Mouse (Mus musculus) spleen, embryonic (tissue): ENCODE data around the gene Aspdh.

Experiments
- CTCF ChIA-PET: fragments of 350-600 bp; sonication (Branson Sonifier 250); formaldehyde crosslinking; loops from one replicate; lab custom pipeline; 2022; lab: Charles Lee

Gene Aspdh

DNA sequence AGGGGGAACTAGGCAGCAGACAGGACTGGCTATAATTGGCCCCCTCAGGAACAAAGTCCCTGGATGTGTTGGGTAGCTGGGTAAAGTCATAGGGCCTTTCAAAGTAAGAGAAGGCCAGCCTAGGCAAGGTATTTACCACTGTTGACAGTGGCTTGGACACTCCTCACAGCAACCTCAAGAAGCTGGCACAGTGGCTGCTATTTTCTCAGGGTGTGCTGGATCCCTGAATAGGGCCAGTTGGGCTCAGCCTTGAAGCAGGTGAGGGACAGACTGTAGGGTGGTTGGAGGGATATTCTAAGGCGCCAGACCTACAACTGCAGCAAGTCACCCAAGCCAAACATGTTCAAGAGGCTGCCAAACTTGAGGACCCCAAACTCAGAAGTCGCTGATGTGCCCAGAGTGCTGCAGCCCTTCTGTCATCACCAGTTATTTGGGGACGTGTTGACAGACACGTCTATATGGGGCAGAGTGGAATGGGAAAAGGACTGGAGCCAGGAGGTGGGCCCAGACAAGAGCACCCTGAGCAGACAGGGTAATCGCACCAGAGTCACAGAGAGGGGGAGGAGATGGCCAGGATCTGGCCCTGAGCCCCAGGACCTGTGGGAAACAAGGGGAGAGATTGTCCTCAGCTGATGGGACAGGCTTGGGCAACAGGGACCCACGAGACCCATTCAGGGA, 6.8 kb downstream of the Aspdh start:
- CTCF ChIA-PET: interaction anchor here (0.6 kb wide), 3 partner anchors 35 to 53 kb away, joined by 3 to 4 read pairs (median 3); no protein-coding TSS in a partner anchor

DNA sequence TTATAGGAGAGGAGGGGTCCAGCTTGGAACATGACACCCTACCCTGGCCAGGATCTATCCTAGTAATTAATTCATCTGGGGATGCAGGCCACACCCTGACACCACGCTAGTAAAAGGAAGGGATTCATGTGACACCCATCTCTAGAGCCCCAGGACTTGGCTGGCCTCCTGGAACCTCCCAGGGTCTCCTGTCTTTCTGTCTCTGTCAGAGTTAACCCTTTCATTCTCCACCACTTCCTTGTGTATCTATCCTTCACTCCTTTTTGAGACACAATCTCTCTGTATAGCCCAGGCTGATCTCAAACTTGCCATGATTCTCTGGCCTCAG, 7.3 kb downstream of the Aspdh start:
- CTCF ChIA-PET: interaction anchor here (0.6 kb wide), 1 partner anchor 35 kb away, joined by 3 read pairs; no protein-coding TSS in a partner anchor

DNA sequence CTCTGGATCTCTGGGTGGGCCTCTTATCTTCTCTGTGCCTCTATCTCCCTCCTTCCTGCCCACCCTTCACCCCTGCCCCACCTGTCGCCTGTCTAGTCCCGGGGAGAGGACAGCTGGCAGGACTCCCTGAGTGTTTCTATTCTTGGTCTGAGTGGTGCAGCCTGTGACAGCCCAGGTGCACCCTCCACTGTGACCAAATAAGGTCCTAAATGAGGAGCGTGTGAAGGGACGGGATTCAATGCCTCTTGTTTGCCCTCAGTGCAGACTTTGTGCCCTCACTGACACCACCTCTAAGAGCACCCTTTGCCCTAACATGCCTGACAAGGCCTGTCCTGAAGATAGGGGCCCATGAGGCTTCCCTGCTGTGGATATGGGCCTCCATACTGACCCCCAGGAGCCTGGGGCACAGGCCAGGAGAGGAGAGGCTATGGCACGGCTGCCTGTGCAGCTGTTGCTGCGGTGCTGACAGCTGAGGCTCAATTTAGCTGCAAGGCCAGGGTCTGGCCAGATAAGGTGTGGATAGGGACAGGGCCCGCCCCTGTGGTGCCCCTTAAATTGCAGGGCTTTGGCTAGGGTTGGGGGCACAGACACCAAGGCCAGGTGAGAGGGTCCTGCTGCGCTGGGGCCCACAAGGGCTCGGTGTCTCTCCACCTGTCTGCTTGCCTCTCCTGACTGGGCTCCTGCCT, 7.9 kb downstream of the Aspdh start:
- CTCF ChIA-PET: interaction anchor here (0.6 kb wide), 1 partner anchor 36 kb away, joined by 3 read pairs; no protein-coding TSS in a partner anchor

DNA sequence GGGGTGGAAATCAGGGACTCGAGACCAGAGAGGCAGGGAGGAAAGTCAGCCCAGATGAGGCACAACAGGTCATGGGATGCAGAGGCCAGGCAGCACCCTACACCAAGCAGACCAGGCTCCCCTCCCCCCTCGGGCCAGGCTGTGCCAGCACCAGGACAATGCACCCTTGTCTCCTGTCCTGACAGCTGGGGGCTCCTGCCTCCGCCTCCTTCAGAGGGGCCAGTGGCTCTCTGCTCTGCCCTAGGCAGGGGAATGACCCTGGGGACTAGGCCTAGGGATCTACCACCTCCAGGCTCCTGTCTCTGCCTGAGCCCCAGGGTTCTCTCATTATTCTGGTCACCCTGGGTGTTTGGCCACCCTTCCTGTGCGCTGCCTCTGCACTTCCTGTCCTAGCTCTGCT, 9.2 kb downstream of the Aspdh start:
- CTCF ChIA-PET: interaction anchor here (0.6 to 0.9 kb wide), 2 partner anchors 23 to 44 kb away, joined by 7 to 11 read pairs; no protein-coding TSS in a partner anchor

DNA sequence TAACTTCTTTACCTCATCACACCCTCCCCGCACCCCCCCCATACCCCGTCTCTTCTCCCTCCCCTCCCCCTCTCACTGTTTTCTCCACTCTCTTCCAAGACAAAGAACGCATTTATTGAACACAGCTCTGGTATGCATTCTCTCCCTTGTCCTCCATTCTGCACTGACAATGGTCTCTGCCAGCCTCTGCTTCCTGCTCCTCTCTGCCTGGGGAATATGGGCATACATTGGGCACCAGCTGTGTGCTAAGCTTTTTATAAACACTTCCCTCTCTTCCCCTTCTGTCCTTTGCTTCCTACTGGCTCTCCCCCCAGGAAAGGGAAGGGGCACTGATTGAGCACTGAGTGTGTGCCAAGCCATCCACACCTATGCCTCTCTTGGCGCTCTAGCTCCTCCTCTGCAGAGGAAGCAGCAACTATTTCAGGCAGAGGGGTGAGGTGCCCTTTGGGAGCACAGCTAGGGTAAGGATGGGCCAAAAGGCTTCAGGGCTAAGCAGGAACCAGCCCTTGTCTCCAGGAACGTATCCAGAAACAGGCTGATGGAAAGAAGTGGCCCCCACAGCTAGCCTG, 9.9 kb downstream of the Aspdh start:
- CTCF ChIA-PET: interaction anchor here (0.6 to 0.9 kb wide), 2 partner anchors 24 to 45 kb away, joined by 7 to 11 read pairs; no protein-coding TSS in a partner anchor

DNA sequence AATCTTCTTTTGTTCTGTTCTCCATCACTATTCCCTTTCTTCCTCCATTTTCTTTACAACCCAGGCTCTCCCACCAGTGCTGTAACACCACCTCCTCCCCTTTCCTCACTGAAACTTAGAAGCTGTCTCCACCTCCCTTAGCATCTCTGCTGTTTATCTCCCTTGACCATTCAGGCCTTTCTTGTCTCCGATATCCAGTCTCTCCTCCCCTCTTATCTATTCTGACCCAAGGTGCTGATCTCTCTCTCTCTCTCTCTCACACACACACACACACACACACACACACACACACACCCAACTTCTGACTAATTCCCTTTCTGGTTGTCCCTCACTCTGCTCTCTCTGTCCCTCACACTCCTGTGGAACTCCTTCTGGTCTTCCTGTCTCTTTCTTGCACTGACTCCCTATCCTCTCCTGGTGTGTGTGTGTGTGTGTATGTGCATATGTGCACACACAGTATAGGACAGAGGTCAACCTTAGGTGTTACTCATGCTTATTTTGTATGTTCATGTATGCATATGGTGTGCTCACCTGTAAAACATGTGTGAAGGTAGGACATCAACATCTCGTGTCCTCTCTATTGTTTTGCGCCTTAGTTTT, 17.7 kb downstream of the Aspdh start:
- CTCF ChIA-PET: no interaction called here

DNA sequence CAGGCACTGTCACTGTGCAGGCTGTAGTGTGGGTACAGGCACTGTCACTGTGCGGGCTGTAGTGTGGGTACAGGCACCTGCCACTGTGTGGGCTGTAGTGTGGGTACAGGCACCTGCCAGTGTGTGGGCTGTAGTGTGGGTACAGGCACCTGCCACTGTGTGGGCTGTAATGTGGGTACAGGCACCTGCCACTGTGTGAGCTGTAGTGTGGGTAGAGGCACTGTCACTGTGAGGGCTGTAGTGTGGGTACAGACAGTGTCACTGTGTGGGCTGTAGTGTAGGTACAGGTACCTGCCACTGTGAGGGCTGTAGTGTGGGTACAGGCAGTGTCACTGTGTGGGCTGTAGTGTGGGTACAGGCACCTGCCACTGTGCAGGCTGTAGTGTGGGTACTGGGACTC, 18.9 kb downstream of the Aspdh start:
- CTCF ChIA-PET: interaction anchor here (0.8 kb wide), 1 partner anchor 1457 kb away, joined by 15 read pairs; no protein-coding TSS in a partner anchor

DNA sequence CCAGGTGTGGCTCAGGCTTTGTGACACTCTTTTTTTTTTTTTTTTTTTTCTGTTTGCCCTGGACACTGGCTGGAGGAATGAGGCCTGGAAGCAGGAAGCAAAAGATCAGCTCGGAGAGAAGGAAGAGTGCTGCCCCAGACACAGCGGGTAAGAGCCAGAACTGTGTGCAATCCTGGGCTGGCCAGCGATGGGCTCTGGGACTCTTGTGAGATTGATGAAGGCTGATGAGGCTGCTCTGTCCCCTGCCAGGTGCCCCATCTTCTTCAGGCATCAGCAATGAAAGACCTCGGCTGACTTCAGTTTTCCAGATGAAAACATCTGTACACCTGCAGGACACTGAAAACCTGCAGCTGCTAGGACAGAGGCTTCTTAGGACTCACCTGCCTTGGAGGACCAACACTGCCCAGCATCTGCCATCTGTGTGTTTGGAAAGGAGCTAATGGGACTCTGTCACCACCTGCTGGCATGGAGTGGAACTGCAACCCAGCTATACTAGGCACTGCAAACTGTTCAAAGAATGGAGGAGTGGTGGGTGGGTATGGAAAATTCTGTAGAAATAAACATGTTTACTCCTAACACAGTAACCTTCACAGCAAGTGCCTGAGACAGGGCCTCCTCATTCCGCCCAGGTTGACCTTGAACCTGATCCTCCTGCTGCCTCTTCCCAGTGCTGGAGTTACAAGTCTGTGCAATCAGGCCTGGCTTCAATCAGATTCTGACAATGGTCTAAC, 19.8 kb downstream of the Aspdh start:
- CTCF ChIA-PET: interaction anchor here (0.6 to 0.7 kb wide), 3 partner anchors 89 to 226 kb away, joined by 3 to 6 read pairs (median 5); partner anchors contain the start of gene 1700008O03Rik

DNA sequence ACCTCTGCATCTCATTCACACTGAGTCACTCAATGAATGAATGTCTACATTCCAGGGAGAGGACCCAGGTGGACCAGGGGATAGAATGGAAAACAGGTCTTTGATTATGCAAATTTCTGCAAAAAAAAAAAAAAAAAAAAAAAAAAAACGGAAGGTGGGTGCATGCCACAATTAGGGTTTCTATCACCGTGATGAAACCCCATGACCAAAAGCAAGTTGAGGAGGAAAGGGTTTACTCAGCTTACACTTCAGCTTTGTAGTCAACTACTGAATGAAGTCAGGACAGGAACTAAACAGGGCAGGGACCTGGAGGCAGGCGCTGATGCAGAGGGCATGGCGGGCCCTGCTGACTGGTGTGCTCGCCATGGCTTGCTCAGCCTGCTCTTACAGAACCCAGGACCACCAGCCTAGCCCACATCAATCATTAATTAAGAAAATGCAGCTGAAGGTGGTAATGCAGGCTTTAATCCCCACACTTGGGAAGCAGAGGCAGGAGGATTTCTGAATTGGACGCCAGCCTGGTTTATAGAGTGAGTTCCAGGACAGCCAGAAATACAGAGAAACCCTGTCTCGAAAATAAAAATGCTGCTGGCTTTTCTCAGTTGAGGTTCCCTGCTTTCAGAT, 20.5 kb downstream of the Aspdh start:
- CTCF ChIA-PET: no interaction called here

DNA sequence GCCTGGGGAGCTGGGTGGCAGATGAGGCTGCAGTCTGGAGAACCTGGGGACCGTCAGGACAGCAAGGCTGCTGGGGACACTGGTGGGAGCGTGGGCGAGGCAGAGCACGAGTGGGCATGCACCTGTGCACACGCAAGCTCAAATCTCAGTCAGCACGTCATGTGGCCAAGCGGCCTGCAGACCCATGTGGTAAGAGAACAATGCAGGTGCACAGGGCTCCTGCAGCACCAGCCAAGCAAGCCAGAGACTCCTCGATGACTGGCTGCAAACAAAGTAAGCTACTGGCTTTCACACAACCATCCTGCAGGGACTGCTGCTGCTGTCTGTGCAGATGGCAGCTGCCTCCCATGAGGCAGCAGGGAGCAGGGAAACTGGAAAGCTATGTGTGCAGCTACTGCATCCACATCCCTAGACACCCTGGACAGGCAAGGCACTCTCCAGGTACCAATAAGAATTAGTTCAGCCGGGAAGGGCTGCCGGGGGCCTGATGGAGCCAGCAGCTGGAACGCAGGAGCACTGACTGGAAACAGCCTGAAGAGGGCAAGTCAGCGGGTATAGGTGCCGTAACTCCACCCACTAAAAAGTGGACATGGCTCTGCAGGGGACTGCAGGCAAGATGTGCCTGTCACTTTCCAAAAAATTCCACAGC, 21.9 kb downstream of the Aspdh start:
- CTCF ChIA-PET: no interaction called here

DNA sequence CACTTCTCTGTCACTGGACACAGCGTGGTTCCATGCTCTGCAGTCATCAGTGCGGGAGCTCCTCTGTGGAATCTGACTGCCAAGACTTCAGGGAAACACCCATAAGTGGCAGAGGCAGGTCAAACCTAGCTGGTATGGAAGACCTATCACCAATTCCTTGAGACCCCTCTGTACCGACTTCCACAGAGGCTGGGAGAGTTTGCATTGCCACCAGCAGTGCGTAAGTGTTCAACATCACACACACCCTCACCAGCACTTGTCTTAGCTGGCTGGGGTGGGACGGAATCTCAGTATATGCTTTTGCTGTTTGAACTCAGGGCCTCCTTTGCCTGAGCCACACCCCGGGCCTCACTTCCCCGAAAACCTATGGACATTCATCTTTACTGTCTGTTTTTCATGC, 22.7 kb downstream of the Aspdh start:
- CTCF ChIA-PET: interaction anchor here (0.5 to 0.6 kb wide), 2 partner anchors 14 to 131 kb away, joined by 5 to 6 read pairs; no protein-coding TSS in a partner anchor

DNA sequence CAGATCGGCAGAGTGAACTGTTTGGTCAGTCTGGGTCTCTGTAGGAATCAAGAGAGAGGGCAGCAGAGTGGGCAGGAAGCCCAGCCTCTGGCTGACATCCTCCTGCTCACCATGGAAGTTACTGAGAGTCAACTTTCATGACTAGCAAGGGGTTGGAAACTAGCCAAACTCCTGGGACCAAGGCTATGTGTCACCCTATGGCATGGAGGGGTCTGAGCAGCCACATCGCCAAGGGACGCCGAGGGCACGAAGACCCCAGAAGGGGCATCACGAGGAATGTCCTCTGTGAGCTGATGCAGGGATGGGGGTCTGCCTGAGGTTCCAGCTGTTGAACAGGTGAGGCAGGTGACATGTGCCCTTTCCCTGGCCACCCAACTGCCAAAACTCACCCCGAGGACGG, 23.4 kb downstream of the Aspdh start:
- CTCF ChIA-PET: no interaction called here

DNA sequence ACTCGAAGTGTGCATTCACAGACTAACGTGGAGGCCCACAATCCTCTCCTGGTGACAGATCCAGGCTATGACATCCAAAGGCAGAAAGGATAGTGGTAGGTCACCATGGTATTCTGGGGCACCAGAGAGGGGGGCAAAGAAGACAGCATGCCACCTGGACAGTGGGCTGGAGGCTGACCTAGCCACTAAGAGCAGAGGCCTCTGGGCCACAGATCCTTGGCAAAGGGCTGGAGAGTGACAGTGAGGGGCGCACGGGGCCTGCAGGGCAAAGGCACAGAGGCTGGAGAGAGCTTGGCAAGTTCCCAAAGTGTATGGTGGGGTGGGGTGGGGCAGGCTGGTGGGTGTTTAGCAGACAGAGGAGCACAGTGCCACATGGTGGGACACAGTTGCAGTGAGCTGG, 25.1 kb downstream of the Aspdh start:
- CTCF ChIA-PET: interaction anchor here (0.6 kb wide), 1 partner anchor 11 kb away, joined by 14 read pairs; no protein-coding TSS in a partner anchor

DNA sequence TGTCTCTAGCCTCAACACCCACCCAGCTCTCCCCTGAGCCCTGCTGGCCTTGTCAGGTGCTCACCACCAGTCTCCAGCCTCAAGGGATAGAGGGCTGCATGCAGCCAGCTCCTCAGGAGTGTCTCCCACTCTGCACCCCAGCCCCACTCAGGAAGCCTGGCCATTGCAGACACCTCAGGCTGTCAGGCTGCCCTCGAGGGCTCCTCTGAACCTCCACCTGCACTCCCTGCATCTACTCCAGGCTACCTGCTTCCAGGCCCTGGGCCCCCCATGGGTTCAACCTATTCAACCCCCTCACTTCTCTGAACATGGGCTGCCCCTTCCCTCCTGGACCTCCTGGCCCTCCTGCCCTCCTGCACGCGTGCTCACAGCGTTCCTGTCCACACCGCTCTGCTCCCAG, 26.2 kb downstream of the Aspdh start:
- CTCF ChIA-PET: no interaction called here

DNA sequence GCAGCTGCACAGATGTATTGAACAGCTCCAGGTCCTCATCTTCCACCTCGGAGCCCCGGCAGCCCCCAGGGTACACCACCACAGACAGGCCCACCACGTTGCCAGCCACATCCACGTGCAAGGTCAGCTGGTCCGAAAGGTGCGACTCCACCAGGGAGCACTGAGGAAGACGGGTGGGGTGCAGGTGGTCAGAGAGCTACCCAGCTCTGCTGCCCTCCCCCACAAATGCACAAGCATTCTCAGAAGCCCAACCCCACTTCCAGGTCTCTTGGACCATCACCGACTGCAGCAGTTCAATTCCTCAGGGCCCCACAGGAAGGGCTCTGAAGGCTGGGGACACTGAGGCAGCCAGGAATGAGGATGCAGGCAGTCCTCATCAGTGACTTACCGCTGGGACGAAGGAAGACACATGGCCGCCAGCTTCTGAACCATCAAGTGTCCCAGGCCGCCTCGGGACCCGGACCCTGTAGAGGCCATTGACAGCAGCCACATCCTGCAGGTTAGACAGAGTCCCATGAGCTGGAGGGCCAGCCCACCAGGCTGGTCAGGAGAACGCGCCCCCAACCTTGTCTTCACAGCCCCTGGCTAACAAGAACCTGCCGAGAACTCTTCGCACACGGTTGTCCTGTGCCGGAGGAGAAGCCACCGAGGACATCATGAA, 27.1 kb downstream of the Aspdh start:
- CTCF ChIA-PET: interaction anchor here (0.6 kb wide), 1 partner anchor 13 kb away, joined by 3 read pairs; no protein-coding TSS in a partner anchor

DNA sequence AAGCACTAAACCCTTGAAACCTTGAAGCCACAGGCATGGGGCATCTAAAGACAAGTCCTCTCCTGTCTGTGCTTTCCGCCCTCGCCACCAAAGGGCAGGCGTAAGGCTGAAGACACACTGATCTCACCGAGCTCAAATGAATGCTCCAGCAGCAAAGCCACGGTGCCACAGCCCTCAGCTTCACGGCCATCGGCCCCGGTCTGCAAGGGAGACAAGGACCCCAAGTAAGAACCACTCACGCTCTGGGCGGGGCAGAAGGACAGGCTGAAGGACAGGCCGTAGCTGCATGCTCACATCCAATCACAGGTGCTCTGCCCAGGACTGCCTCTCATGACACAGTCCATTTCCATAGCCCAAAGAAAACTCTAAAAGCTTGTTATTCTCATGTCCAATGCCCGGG, 29.5 kb downstream of the Aspdh start:
- CTCF ChIA-PET: interaction anchor here (0.9 kb wide), 1 partner anchor 60 kb away, joined by 3 read pairs; no protein-coding TSS in a partner anchor

DNA sequence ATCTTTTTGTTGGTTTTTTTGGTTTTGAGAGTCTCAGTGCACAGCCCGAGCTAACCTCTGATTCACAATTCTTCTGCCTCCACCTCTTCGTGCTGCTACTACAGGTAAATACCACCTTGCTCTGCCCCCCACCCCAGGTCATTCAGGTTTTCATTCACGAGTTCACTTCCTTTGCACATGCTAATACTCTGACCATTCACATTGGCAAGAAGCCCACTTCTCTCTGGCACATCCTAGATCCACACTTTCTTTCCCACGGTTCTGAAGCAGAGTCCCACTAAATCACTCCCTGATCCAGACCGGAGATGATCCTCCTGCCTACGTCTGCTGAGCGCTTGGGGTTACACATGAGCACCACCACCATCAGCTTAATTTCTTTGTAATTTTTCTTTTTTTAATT, 29.9 kb downstream of the Aspdh start:
- CTCF ChIA-PET: no interaction called here

DNA sequence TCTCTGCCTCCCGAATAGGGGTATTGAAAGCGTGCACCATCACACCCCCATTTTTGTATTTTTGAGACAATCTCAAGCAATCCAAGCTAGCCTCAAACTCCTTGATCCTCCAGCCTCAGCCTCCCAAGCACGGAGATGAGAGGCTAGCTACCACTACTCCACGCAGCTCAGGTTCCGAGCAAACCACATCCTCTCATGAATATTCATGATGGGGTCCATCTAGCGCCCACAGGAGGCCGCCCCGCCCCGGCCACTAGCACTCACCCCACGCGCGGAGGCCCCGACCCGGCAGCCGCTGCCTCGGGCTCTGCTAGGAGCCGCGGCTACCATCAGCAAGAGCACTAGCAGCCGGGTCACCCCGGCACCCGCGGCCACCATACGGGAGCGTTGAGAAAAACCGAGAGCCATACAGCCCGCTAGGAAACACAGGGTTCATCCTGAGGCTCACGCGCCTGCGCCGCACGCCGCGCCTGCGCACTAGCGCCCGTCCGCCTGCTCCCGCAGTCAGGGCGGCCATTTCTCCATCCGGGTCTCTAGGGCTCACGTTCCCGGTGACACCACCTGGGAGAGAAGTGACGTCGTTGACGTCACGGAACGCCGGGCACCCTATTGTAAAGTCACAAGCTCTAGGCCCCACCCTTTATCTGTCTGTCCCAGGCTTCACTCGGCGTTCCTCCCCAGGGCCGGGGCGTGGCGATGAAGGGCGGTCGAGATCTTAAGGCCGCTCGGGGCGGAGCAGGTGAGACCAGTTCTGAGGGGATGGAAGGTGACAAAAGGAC, 31.0 kb downstream of the Aspdh start, which contains the start of the genes Emc10 and Fam71e1:
Emc10 (minus strand) TSS at position 538 of the 779 bp plus-strand sequence.
Fam71e1 (plus strand) TSS at position 590 of the 779 bp plus-strand sequence.
- CTCF ChIA-PET: interaction anchor here (0.5 kb wide), 1 partner anchor 121 kb away, joined by 13 read pairs; no protein-coding TSS in a partner anchor
